Mouse (Mus musculus): ENCODE measurements around the gene Agtpbp1.

Agtpbp1 gene

GRCm38 (mm10) chr13:59584947-59585647, at the start of gene Agtpbp1, which contains the start of gene Naa35:
Gene Agtpbp1 (minus strand): TSS chr13:59585227.
Gene Naa35 (plus strand): TSS chr13:59585259.
- under 1% methylated on average over 83 of the region's 83 CpGs for whole genome bisulfite sequencing

GRCm38 (mm10) chr13:59634637-59635036, 49.6 kb upstream of the Agtpbp1 start:
- WGBS = 76% methylated on average over 5 of the region's 5 CpGs

GRCm38 (mm10) chr13:59626739-59627138, 41.7 kb upstream of the Agtpbp1 start:
- 90% methylated on average over 7 of the region's 7 CpGs for WGBS

- 78% methylated on average over 5 of the region's 5 CpGs for WGBS
Measured at GRCm38 (mm10) chr13:59624903-59625302, 39.9 kb upstream of the Agtpbp1 start.

GRCm38 (mm10) chr13:59624389-59624788, 39.4 kb upstream of the Agtpbp1 start:
- WGBS = 68% methylated on average over 3 of the region's 3 CpGs

GRCm38 (mm10) chr13:59621643-59622489, 36.8 kb upstream of the Agtpbp1 start:
- WGBS = 91% methylated on average over 7 of the region's 7 CpGs

- 85% methylated on average over 6 of the region's 6 CpGs for WGBS
Measured at GRCm38 (mm10) chr13:59618463-59618862, 33.4 kb upstream of the Agtpbp1 start.

GRCm38 (mm10) chr13:59615554-59615953, 30.5 kb upstream of the Agtpbp1 start:
- 83% methylated on average over 4 of the region's 4 CpGs for WGBS

GRCm38 (mm10) chr13:59615152-59615551, 30.1 kb upstream of the Agtpbp1 start:
- 94% methylated on average over 4 of the region's 4 CpGs for WGBS

- 78% methylated on average over 4 of the region's 4 CpGs for WGBS
Measured at GRCm38 (mm10) chr13:59613868-59614267, 28.8 kb upstream of the Agtpbp1 start.

GRCm38 (mm10) chr13:59610437-59610836, 25.4 kb upstream of the Agtpbp1 start:
- 94% methylated on average over 2 of the region's 2 CpGs for WGBS

GRCm38 (mm10) chr13:59609885-59610284, 24.9 kb upstream of the Agtpbp1 start:
- WGBS = 78% methylated on average over 4 of the region's 4 CpGs

GRCm38 (mm10) chr13:59605221-59605922, 20.3 kb upstream of the Agtpbp1 start:
- WGBS = 86% methylated on average over 10 of the region's 10 CpGs

GRCm38 (mm10) chr13:59604511-59604910, 19.5 kb upstream of the Agtpbp1 start:
- WGBS = 100% methylated on average over 1 of the region's 1 CpGs

GRCm38 (mm10) chr13:59603096-59603495, 18.1 kb upstream of the Agtpbp1 start:
- WGBS = 98% methylated on average over 5 of the region's 5 CpGs

GRCm38 (mm10) chr13:59592630-59593029, 7.6 kb upstream of the Agtpbp1 start:
- WGBS = 94% methylated on average over 1 of the region's 1 CpGs

GRCm38 (mm10) chr13:59592058-59592457, 7.0 kb upstream of the Agtpbp1 start:
- 94% methylated on average over 3 of the region's 3 CpGs for WGBS

- WGBS = 81% methylated on average over 4 of the region's 4 CpGs
Measured at GRCm38 (mm10) chr13:59590691-59591090, 5.7 kb upstream of the Agtpbp1 start.

- 73% methylated on average over 4 of the region's 4 CpGs for WGBS
Measured at GRCm38 (mm10) chr13:59589672-59590071, 4.6 kb upstream of the Agtpbp1 start.

GRCm38 (mm10) chr13:59587201-59587600, 2.2 kb upstream of the Agtpbp1 start:
- 98% methylated on average over 2 of the region's 2 CpGs for WGBS

- under 1% methylated on average over 28 of the region's 28 CpGs for WGBS
Measured at GRCm38 (mm10) chr13:59585648-59586005, 600 bp upstream of the Agtpbp1 start.

- 3% methylated on average over 9 of the region's 9 CpGs for WGBS
Measured at GRCm38 (mm10) chr13:59584481-59584880, 546 bp downstream of the Agtpbp1 start.

Measured in cerebral cortex, adult 2 months (tissue).